Mouse (Mus musculus) heart, embryonic 14.5 days (tissue): ENCODE data around the gene Zfp597. TPM values are rescaled to one million over a fixed set of nuclear protein-coding genes. Genes with fewer than 3 reads are reported as not detected.
A peak's percentile ranks its signal among the peaks of the same experiment; 100 is the strongest.
"Not testable (repeated sequence)": the region's sequence is repeated elsewhere in the genome, so short reads cannot be mapped to it uniquely, and the experiment has no call there.

Experiments used
- ATAC-seq: fragments of 200-750 bp; cut with Nextera tagmentation; 2 replicates; pipeline ENCODE4 v1.8.0; 2017; ENCODE audit warnings: low read depth, moderate TSS enrichment; ENCODE audit not compliant: insufficient number of reproducible peaks, insufficient read depth, low FRiP score
- H3K27ac ChIP-seq, 2 experiments: fragments of 200-500 bp in 1 of 2; fragments of 300-500 bp in 1 of 2; sonication (generic) in 1 of 2; replicated peaks in 1 of 2; 2 replicates each; pipeline ENCODE4 v1.5.1; 2012 to 2014; ENCODE audit warnings: low read depth in 2 of 2, low read length in 2 of 2, control low read depth in 1 of 2, mild to moderate bottlenecking in 1 of 2, mixed read lengths in 1 of 2; ENCODE audit not compliant: control insufficient read depth in 1 of 2, insufficient read depth in 1 of 2
- H3K27me3 ChIP-seq: fragments of 300-500 bp; sonication (generic); 2 replicates; pipeline ENCODE4 v1.6.1; 2014; ENCODE audit warnings: mild to moderate bottlenecking, low read length, control low read depth; ENCODE audit not compliant: control insufficient read depth, insufficient read depth
- H3K36me3 ChIP-seq: fragments of 300-500 bp; sonication (generic); 2 replicates; pipeline ENCODE4 v1.6.1; 2014; ENCODE audit warnings: mild to moderate bottlenecking, control low read depth, low read length, mixed read lengths; ENCODE audit not compliant: control insufficient read depth, insufficient read depth
- H3K4me1 ChIP-seq, 2 experiments: fragments of 200-500 bp in 1 of 2; fragments of 300-500 bp in 1 of 2; sonication (generic) in 1 of 2; 2 replicates each; pipeline ENCODE4 v1.6.1; 2012 to 2014; ENCODE audit warnings: low read length in 2 of 2, control low read depth in 1 of 2, mixed read lengths in 1 of 2; ENCODE audit not compliant: control insufficient read depth in 2 of 2, insufficient read depth in 2 of 2
- H3K4me2 ChIP-seq: fragments of 300-500 bp; sonication (generic); 2 replicates; pipeline ENCODE4 v1.6.1; 2014; ENCODE audit warnings: mild to moderate bottlenecking, low read length
- H3K4me3 ChIP-seq, 2 experiments: fragments of 200-500 bp in 1 of 2; fragments of 300-500 bp in 1 of 2; sonication (generic) in 1 of 2; 2 replicates each; pipeline ENCODE4 v1.5.1; 2012 to 2014; ENCODE audit warnings: low read length in 2 of 2, mild to moderate bottlenecking in 2 of 2, control low read depth in 1 of 2, low read depth in 1 of 2, moderate library complexity in 1 of 2; ENCODE audit not compliant: control insufficient read depth in 1 of 2, insufficient read depth in 1 of 2
- H3K9ac ChIP-seq: fragments of 300-500 bp; sonication (generic); 2 replicates; pipeline ENCODE4 v1.6.1; 2014; ENCODE audit warnings: mild to moderate bottlenecking, low read length
- H3K9me3 ChIP-seq: fragments of 300-500 bp; sonication (generic); 2 replicates; pipeline ENCODE4 v1.6.1; 2016; ENCODE audit warnings: low read length, control low read depth; ENCODE audit not compliant: control insufficient read depth
- WGBS: fragments of 180-500 bp; shearing (Covaris S2); extraction: QIAGEN DNeasy Blood & Tissue Kit; methylation state at CpG from one replicate; pipeline ENCODE4 v1.1.7; 2014; 5-methylcytosine and 5-hydroxymethylcytosine counted together
- microRNA-seq: library from miRNA; unstranded; fragments of <30 nt; microRNA quantifications from one replicate; pipeline ENCODE4, GENCODE M21; 2016
- polyA plus RNA-seq: library from polyadenylated mRNA; unstranded; fragments of >200 nt; fragmentation: Nextera tagmentation; extraction: Ambion mirVana; gene quantifications from 2 replicates; pipeline ENCODE4 v1.2.1, GENCODE M21; 2014

Zfp597 gene
- polyA plus RNA-seq, 1 experiment from 2014 or later = 6.1 TPM

DNA sequence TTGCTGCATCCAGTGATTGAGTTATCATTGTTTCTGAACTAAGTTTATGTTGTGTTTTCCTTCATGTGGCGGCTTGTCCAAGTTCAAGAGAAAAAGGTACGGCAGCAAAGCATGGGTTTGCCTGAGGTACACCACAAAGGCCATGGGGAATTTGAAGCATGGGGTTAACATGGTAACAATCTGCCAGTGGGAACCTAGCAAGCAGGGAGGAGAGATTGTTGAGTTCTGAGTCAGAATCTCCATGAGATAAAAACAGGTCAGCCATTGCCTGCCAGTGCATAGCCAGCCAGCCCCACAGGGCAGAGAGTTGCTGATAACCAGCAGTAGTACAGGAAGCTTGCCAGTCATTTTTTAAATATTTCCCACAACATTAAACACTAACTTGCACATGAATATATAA is 64.2 kb downstream of the Zfp597 start:
- Histone ChIP-seq H3K36me3 (no peaks in the 10 kb centered on the region), H3K4me3 (no peak overlapping the region), H3K27me3 (no peaks in the 10 kb centered on the region), H3K4me1 (peaks cover 0 to 3% of the 10 kb centered on the region in 2 experiments; a peak in 1 of 4 replicates), H3K9me3 (no peaks in the 10 kb centered on the region), H3K4me2 (no peak overlapping the region), H3K9ac (no peak overlapping the region), H3K27ac (peak overlapping the region in 1 of 2 experiments; percentile 44; a peak in 1 of 4 replicates)
- WGBS = 44% methylated on average over 2 of the region's 2 CpGs
- no peak; the same call in 1 of the 2 replicates for ATAC-seq

DNA sequence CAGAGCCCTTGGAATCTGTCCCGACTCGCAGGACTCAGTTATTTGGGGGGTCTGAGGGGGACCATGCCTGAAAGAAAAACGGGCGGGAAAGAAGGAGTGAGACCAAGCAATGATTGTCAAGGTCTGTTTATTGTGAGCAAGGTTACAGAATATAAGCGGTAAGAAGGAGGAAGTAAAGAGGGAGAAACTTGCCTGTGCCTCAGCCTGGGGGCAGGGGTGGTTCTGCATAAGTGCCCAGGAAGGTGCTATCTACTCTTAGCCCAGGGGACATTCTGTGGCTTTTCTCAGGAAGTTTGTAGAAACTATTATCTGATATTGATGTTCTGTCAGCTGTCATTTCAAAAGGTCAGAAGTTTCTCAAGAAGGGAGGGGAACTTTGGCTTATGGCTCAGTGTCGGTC is 69.7 kb downstream of the Zfp597 start:
- not testable (repeated sequence) for H3K4me3 ChIP-seq, H3K9me3 ChIP-seq, H3K27ac ChIP-seq, H3K4me1 ChIP-seq, H3K27me3 ChIP-seq, ATAC-seq, H3K9ac ChIP-seq, H3K36me3 ChIP-seq, H3K4me2 ChIP-seq
- WGBS = 77% methylated on average over 6 of the region's 6 CpGs

Small RNAs within 50 kb of the gene (microRNA-seq; reads per million reads assigned to microRNA genes)
- gene Gm23493 = not detected

Other genes with a start within 250 kb of the Zfp597 start
- gene Mefv, start 166.5 kb downstream of the Zfp597 start, polyA plus RNA-seq = not detected in 2 replicates
- 18.2 and 21.9 TPM in 2 replicates for gene Zfp263, start 140.5 kb downstream of the Zfp597 start, polyA plus RNA-seq
- not detected in 2 replicates for gene Olfr15, start 53.7 kb downstream of the Zfp597 start, polyA plus RNA-seq
- gene Zfp174, start 37.3 kb downstream of the Zfp597 start, polyA plus RNA-seq = 1.0 and 1.1 TPM in 2 replicates
- 39.0 and 40.2 TPM in 2 replicates for gene Naa60, start 12.2 kb downstream of the Zfp597 start, polyA plus RNA-seq
- gene Gm20695, start 87 bp upstream of the Zfp597 start, polyA plus RNA-seq = 1.7 and 2.0 TPM in 2 replicates
- 7.1 and 7.6 TPM in 2 replicates for gene 1700037C18Rik, start 24.1 kb upstream of the Zfp597 start, polyA plus RNA-seq
- 13.2 and 17.0 TPM in 2 replicates for gene Cluap1, start 24.2 kb upstream of the Zfp597 start, polyA plus RNA-seq
- 1.9 and 2.3 TPM in 2 replicates for gene Nlrc3, start 92.1 kb upstream of the Zfp597 start, polyA plus RNA-seq
- gene Slx4, start 119.2 kb upstream of the Zfp597 start, polyA plus RNA-seq = 11.0 and 11.2 TPM in 2 replicates
- 4.4 and 4.5 TPM in 2 replicates for gene Dnase1, start 152.4 kb upstream of the Zfp597 start, polyA plus RNA-seq
- gene Trap1, start 193.3 kb upstream of the Zfp597 start, polyA plus RNA-seq = 117 and 122 TPM in 2 replicates